Mouse (Mus musculus) spleen, postnatal 10 days (tissue): ENCODE measurements around the gene Rdm1.
A peak's percentile ranks its signal among the peaks of the same experiment; 100 is the strongest.

Experiments used
- DNase-seq, 2 experiments: peaks; one replicate each; pipeline ENCODE4 v3.0.0; 2021 to 2022; ENCODE audit warnings: low spot score in 2 of 2

Rdm1 gene

GRCm38 (mm10) chr11:101657886-101658750 is 31.1 kb downstream of the Rdm1 start:
- DNase-seq = peak; percentile 83 to 88

GRCm38 (mm10) chr11:101658751-101659558 is 32.0 kb downstream of the Rdm1 start:
- DNase-seq = peak in 1 of 2 experiments; percentile 75

- DNase-seq = no peak
Observed at GRCm38 (mm10) chr11:101661191-101661590, 34.2 kb downstream of the Rdm1 start.

- DNase-seq = no peak
Observed at GRCm38 (mm10) chr11:101661786-101662185, 34.8 kb downstream of the Rdm1 start.

- DNase-seq = no peak
Observed at GRCm38 (mm10) chr11:101663229-101664027, 36.4 kb downstream of the Rdm1 start.

- DNase-seq = peak; percentile 90 to 96
Observed at GRCm38 (mm10) chr11:101664825-101665635, 38.0 kb downstream of the Rdm1 start, which contains the start of gene Arl4d. Arl4d (plus strand) TSS chr11:101665541.

GRCm38 (mm10) chr11:101665636-101665992 is 38.6 kb downstream of the Rdm1 start:
- DNase-seq = no peak

GRCm38 (mm10) chr11:101666626-101667345 is 39.8 kb downstream of the Rdm1 start:
- no peak for DNase-seq

- no peak for DNase-seq
Observed at GRCm38 (mm10) chr11:101667871-101668532, 41.0 kb downstream of the Rdm1 start.

- DNase-seq = no peak
Observed at GRCm38 (mm10) chr11:101668546-101669261, 41.7 kb downstream of the Rdm1 start.

- no peak for DNase-seq
Observed at GRCm38 (mm10) chr11:101670334-101670733, 43.3 kb downstream of the Rdm1 start.

- DNase-seq = no peak
Observed at GRCm38 (mm10) chr11:101671255-101671654, 44.3 kb downstream of the Rdm1 start.

- peak in 1 of 2 experiments; percentile 20 for DNase-seq
Observed at GRCm38 (mm10) chr11:101673010-101673642, 46.1 kb downstream of the Rdm1 start.

- DNase-seq = no peak
Observed at GRCm38 (mm10) chr11:101674106-101674505, 47.1 kb downstream of the Rdm1 start.

GRCm38 (mm10) chr11:101675349-101675748 is 48.4 kb downstream of the Rdm1 start:
- DNase-seq = no peak

- no peak for DNase-seq
Observed at GRCm38 (mm10) chr11:101677655-101678054, 50.7 kb downstream of the Rdm1 start.

- no peak for DNase-seq
Observed at GRCm38 (mm10) chr11:101678770-101679169, 51.8 kb downstream of the Rdm1 start.

- DNase-seq = no peak
Observed at GRCm38 (mm10) chr11:101679907-101680306, 52.9 kb downstream of the Rdm1 start.
